Mouse (Mus musculus): ENCODE measurements around the gene Ntrk2. TPM values are rescaled to one million over a fixed set of nuclear protein-coding genes. Genes with fewer than 3 reads are reported as not detected.

Gene Ntrk2
- polyA plus RNA-seq, 1 experiment from 2014 or later = 35.8 TPM

DNA sequence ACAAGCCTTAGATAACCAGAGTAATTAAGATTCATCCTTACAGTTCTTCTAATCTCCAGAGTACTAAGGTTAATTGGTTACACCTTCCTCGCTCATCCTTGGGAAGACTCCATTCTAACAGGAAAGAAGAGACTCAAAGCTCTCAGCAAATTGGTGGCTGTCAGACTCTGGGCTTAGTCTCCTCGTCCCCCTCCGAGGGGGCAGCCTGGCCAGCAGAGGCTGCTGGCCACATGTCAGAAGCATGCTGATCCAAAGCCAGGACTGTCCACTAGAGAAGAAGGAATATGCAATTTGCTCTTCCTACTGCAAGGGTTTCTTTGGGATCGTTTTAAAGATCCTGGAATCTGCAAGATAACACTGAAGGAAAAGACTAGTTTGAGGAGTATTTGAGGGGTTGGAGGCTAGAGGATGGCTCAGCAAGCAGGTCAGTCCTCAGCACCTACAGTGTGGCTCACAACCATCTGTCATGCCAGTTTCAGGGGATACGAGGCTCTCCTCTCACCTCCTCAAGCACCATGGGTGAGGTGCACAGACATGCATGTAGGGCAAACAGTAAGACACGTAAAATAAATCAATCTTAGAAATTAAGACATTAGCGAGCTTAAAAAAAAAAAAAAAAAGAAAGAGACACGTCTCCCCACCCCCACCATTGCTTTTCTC lies 60.5 kb downstream of the Ntrk2 start:
- H3K27me3 ChIP-seq (ENCODE audit: control insufficient read depth, insufficient read depth, low read length) = no peaks in the 10 kb centered on the region
- H3K36me3 ChIP-seq (ENCODE audit: control insufficient read depth, insufficient read depth, low read length) = no peaks in the 10 kb centered on the region
- H3K4me1 ChIP-seq (ENCODE audit: control insufficient read depth, insufficient read depth, low read length) = no peaks in the 10 kb centered on the region
- no peaks in the 10 kb centered on the region for H3K9me3 ChIP-seq (ENCODE audit: control insufficient read depth, low read length)
- no peak overlapping the region for H3K9ac ChIP-seq (ENCODE audit: low read length)
- no peak overlapping the region for H3K4me3 ChIP-seq (ENCODE audit: low read depth, low read length)
- H3K27ac ChIP-seq (ENCODE audit: low read depth, low read length) = no peak overlapping the region
- ATAC-seq (ENCODE audit: low FRiP score) = no peak
- DNase-seq (ENCODE audit: low spot score, missing footprints) = no peak
- H3K4me2 ChIP-seq = no peak overlapping the region
- 87% methylated on average over 8 of the region's 8 CpGs for WGBS

DNA sequence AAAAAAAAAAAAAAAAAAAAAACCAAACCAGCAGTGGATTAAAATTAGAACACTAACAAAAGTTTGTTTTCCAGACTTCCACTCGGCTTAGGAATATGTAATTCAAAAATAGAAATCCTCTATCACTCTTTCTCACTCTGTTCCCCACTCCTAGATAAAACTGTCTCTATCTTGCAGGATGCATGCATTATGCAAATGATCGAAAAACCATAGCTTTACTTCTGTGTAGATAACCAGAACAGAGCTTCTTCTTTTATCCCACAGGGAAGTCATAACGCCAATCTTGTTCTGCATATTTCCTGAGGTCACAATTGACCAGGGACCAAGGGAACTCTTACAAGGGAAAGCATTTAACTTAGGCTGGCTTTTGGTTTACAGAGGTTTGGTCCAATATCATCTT lies 76.1 kb downstream of the Ntrk2 start:
- H3K9me3 ChIP-seq (ENCODE audit: control insufficient read depth, low read length) = no peaks in the 10 kb centered on the region
- H3K27me3 ChIP-seq (ENCODE audit: control insufficient read depth, insufficient read depth, low read length) = no peaks in the 10 kb centered on the region
- H3K4me2 ChIP-seq = no peak overlapping the region
- H3K4me1 ChIP-seq (ENCODE audit: control insufficient read depth, insufficient read depth, low read length) = no peaks in the 10 kb centered on the region
- no peaks in the 10 kb centered on the region for H3K36me3 ChIP-seq (ENCODE audit: control insufficient read depth, insufficient read depth, low read length)
- WGBS = 88% methylated on average over 3 of the region's 3 CpGs
- no peak for DNase-seq (ENCODE audit: low spot score, missing footprints)
- no peak overlapping the region for H3K9ac ChIP-seq (ENCODE audit: low read length)
- no peak overlapping the region for H3K27ac ChIP-seq (ENCODE audit: low read depth, low read length)
- no peak overlapping the region for H3K4me3 ChIP-seq (ENCODE audit: low read depth, low read length)
- no peak for ATAC-seq (ENCODE audit: low FRiP score)

DNA sequence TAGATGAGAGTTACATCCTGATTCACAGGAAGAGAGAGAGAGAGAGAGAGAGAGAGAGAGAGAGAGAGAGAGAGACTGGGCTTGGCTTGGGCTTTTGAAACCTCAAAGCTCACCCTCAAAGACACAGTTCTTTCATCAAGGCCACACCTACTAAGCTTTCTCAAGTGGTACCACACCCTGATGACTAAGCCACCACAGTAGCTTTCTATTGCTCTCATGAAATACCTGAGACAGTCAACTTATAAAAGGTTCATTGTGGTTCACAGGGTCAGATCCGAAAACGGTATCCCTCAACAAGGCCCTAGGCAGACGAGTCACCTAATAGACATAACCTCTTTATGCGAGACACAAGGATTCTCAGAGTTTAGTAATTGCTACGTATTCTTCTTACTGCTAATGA lies 76.5 kb downstream of the Ntrk2 start:
- H3K27me3 ChIP-seq (ENCODE audit: control insufficient read depth, insufficient read depth, low read length) = no peaks in the 10 kb centered on the region
- H3K4me2 ChIP-seq = no peak overlapping the region
- DNase-seq (ENCODE audit: low spot score, missing footprints) (peak; percentile 65), ATAC-seq (ENCODE audit: low FRiP score) (no peak)
- WGBS = 93% methylated on average over 5 of the region's 5 CpGs
- H3K9ac ChIP-seq (ENCODE audit: low read length) = no peak overlapping the region
- no peak overlapping the region for H3K4me3 ChIP-seq (ENCODE audit: low read depth, low read length)
- H3K27ac ChIP-seq (ENCODE audit: low read depth, low read length) = no peak overlapping the region
- H3K36me3 ChIP-seq (ENCODE audit: control insufficient read depth, insufficient read depth, low read length) = no peaks in the 10 kb centered on the region
- H3K4me1 ChIP-seq (ENCODE audit: control insufficient read depth, insufficient read depth, low read length) = no peaks in the 10 kb centered on the region
- H3K9me3 ChIP-seq (ENCODE audit: control insufficient read depth, low read length) = no peaks in the 10 kb centered on the region

DNA sequence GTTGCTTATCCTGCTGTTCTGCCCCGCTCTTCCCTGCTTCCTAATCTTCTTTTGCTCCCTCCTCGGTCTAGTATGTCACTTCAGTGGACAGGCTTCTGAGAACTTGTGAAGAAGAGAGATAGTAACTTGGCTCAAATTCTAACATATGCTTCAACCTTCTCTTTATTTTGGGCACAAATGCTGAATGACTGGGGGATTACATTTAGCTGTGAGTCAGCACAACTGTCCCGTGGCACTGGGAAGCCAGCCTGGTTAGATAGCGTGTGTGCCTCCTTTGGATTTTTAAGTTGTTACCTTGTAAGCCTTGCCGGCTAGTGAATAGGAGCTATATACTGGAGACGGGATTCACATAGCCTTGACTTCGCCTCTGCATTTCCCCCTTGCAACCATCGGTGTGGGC lies 79.7 kb downstream of the Ntrk2 start:
- ATAC-seq (ENCODE audit: low FRiP score) = no peak

DNA sequence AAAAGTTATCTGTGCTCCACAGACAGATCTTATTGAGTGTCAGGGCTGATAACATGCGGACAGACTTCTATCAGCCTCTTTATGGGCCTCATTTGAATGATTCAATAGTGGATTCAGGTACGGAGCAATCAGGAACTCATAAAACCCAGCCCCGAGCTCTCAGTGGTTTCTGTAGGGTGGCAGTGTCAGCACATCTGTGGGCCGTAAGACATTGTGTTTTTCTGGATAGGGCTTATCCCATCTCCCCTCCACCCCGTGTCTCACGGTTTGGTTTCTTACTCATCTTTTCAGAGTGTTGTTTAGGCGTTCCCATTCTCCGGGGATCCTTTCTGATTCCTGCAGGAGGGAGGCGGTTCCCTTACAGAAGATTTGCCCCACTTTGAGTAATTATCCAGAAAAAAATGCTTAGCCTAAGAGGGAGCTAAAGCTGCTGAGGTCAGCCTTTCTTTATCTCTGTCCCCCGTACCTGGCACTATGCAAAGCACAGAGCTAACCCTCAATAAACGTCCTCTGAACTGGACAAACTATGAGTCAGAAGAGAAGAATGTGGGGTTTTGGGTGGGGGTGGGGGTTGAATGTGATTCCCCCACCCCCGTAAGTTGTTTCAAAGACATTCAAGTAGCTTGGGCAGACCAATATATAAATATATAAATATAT lies 90.0 kb downstream of the Ntrk2 start:
- DNase-seq (ENCODE audit: low spot score, missing footprints) (no peak), ATAC-seq (ENCODE audit: low FRiP score) (no peak)
- H3K36me3 ChIP-seq (ENCODE audit: control insufficient read depth, insufficient read depth, low read length) = no peaks in the 10 kb centered on the region
- 77% methylated on average over 12 of the region's 12 CpGs for WGBS
- no peak overlapping the region for H3K27ac ChIP-seq (ENCODE audit: low read depth, low read length)
- no peaks in the 10 kb centered on the region for H3K9me3 ChIP-seq (ENCODE audit: control insufficient read depth, low read length)
- H3K27me3 ChIP-seq (ENCODE audit: control insufficient read depth, insufficient read depth, low read length) = no peaks in the 10 kb centered on the region
- no peak overlapping the region for H3K4me3 ChIP-seq (ENCODE audit: low read depth, low read length)
- no peak overlapping the region for H3K9ac ChIP-seq (ENCODE audit: low read length)
- no peak overlapping the region for H3K4me2 ChIP-seq
- no peaks in the 10 kb centered on the region for H3K4me1 ChIP-seq (ENCODE audit: control insufficient read depth, insufficient read depth, low read length)

More for the DNA sequence above, 79.7 kb downstream of the Ntrk2 start:
- H3K4me3 ChIP-seq (ENCODE audit: low read depth, low read length) = no peak overlapping the region
- H3K9ac ChIP-seq (ENCODE audit: low read length) = no peak overlapping the region
- H3K4me1 ChIP-seq (ENCODE audit: control insufficient read depth, insufficient read depth, low read length) = no peaks in the 10 kb centered on the region
- DNase-seq (ENCODE audit: low spot score, missing footprints) = no peak
- WGBS = 78% methylated on average over 8 of the region's 8 CpGs
- H3K27ac ChIP-seq (ENCODE audit: low read depth, low read length) = no peak overlapping the region
- no peak overlapping the region for H3K4me2 ChIP-seq
- no peaks in the 10 kb centered on the region for H3K36me3 ChIP-seq (ENCODE audit: control insufficient read depth, insufficient read depth, low read length)
- no peaks in the 10 kb centered on the region for H3K27me3 ChIP-seq (ENCODE audit: control insufficient read depth, insufficient read depth, low read length)
- H3K9me3 ChIP-seq (ENCODE audit: control insufficient read depth, low read length) = peaks cover 3% of the 10 kb centered on the region; the same call in 1 of the 2 replicates

DNA sequence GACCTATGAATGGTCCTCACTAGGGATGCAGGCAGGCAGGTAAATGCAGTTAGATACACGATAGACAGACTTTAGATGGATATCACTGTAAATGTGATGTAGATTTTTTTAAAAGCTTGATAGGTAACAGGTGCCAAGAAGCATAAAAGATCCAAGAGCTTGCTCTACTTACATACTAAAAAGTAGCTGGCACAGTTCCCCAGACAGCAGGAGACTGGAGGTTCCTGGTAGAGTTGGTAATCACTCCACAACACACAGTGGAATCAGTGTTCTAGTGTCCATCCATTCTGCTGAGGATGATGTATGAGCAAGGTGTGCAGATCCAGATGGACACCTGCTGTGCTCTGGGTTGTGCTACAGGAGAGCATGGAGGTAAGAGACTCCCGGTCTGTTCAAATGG lies 93.0 kb downstream of the Ntrk2 start:
- WGBS = 97% methylated on average over 2 of the region's 2 CpGs
- no peak for ATAC-seq (ENCODE audit: low FRiP score)

DNA sequence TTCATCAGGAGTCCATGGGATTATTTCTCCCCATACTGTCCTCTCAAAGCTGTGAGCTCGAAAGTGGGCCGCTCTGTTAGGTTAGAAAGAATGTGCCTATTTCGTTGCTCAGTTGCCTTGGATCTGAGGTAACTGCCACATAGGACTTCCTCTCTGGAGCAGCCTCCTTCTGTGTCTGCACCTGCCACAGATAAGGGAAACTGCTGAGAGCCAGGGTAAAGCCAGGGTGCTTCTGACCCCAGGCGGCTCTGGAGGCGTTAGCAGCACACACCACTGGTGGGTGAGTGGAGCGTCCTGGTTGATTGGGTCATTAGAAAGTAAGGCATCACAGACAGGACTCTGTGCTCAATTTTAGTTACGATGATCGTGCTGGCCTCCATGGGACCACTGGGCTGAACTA lies 95.9 kb downstream of the Ntrk2 start:
- Histone ChIP-seq H3K4me2 (no peak overlapping the region), H3K27me3 (ENCODE audit: control insufficient read depth, insufficient read depth, low read length) (no peaks in the 10 kb centered on the region), H3K36me3 (ENCODE audit: control insufficient read depth, insufficient read depth, low read length) (no peaks in the 10 kb centered on the region), H3K9ac (ENCODE audit: low read length) (no peak overlapping the region), H3K4me1 (ENCODE audit: control insufficient read depth, insufficient read depth, low read length) (peaks cover 16% of the 10 kb centered on the region; the same call in 1 of the 2 replicates), H3K9me3 (ENCODE audit: control insufficient read depth, low read length) (no peaks in the 10 kb centered on the region), H3K27ac (ENCODE audit: low read depth, low read length) (no peak overlapping the region), H3K4me3 (ENCODE audit: low read depth, low read length) (no peak overlapping the region)
- ATAC-seq (ENCODE audit: low FRiP score) = no peak
- 81% methylated on average over 8 of the region's 8 CpGs for WGBS
- DNase-seq (ENCODE audit: low spot score, missing footprints) = no peak

More for the DNA sequence above, 93.0 kb downstream of the Ntrk2 start:
- H3K4me1 ChIP-seq (ENCODE audit: control insufficient read depth, insufficient read depth, low read length) = peaks cover 7% of the 10 kb centered on the region; the same call in 1 of the 2 replicates
- no peaks in the 10 kb centered on the region for H3K9me3 ChIP-seq (ENCODE audit: control insufficient read depth, low read length)
- no peak for DNase-seq (ENCODE audit: low spot score, missing footprints)
- no peak overlapping the region for H3K9ac ChIP-seq (ENCODE audit: low read length)
- no peak overlapping the region for H3K4me2 ChIP-seq
- no peak overlapping the region for H3K4me3 ChIP-seq (ENCODE audit: low read depth, low read length)
- no peak overlapping the region for H3K27ac ChIP-seq (ENCODE audit: low read depth, low read length)
- no peaks in the 10 kb centered on the region for H3K27me3 ChIP-seq (ENCODE audit: control insufficient read depth, insufficient read depth, low read length)
- H3K36me3 ChIP-seq (ENCODE audit: control insufficient read depth, insufficient read depth, low read length) = no peaks in the 10 kb centered on the region

DNA sequence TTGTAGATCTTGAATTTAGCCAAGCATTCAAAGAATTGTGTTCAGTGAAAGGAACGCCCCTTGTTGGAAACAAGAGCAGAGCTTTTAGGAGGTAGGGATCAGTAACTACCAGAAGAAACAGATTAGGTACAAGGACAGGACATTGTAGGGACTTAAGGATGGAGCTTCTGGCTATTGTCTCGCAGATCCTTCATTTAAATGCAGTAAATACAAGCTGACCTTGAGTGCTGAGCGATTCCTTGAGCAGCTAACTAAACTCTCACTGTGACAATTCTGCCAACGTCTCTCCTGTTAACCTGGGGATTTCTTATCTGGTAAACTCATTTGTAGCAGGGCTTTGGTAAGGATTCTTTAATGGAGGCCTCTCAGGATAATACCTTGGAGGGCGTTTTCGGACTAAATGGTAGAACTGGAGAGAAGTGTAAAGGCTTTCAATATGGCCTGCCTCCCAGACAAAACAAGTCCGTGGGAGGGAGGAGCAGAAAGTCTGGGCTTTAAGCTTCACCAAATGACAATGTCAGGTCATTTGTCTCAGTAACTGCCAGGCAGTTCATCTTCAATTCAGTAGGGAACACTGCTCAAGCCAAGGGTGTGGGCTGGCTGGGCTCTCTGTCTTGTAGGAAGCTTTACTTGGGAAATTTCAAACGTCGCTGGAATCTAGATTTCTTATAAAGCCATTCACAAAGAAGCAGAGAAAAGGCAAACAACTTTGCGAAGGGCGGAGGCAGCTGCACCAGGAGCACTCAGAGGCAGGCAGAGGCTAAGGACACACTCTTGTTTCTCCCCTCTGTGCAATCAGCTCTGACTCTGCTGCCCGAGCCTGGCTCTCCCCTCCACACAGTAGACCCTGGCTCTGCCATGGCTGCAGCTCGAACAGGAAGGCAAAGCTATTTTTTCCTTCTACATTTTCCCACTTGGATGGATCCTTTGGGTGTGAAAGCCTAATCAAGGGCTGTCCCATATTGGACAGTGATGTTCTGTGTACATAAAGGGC lies 98.7 kb downstream of the Ntrk2 start:
- H3K27me3 ChIP-seq (ENCODE audit: control insufficient read depth, insufficient read depth, low read length) = no peaks in the 10 kb centered on the region
- H3K9ac ChIP-seq (ENCODE audit: low read length) = no peak overlapping the region
- peak; percentile 85 for DNase-seq (ENCODE audit: low spot score, missing footprints)
- H3K27ac ChIP-seq (ENCODE audit: low read depth, low read length) = no peak overlapping the region
- no peaks in the 10 kb centered on the region for H3K9me3 ChIP-seq (ENCODE audit: control insufficient read depth, low read length)
- ATAC-seq (ENCODE audit: low FRiP score) = no peak
- no peaks in the 10 kb centered on the region for H3K36me3 ChIP-seq (ENCODE audit: control insufficient read depth, insufficient read depth, low read length)
- H3K4me1 ChIP-seq (ENCODE audit: control insufficient read depth, insufficient read depth, low read length) = peaks cover 16% of the 10 kb centered on the region; the same call in 1 of the 2 replicates
- H3K4me2 ChIP-seq = no peak overlapping the region
- 36% methylated on average over 13 of the region's 13 CpGs for WGBS
- H3K4me3 ChIP-seq (ENCODE audit: low read depth, low read length) = no peak overlapping the region

DNA sequence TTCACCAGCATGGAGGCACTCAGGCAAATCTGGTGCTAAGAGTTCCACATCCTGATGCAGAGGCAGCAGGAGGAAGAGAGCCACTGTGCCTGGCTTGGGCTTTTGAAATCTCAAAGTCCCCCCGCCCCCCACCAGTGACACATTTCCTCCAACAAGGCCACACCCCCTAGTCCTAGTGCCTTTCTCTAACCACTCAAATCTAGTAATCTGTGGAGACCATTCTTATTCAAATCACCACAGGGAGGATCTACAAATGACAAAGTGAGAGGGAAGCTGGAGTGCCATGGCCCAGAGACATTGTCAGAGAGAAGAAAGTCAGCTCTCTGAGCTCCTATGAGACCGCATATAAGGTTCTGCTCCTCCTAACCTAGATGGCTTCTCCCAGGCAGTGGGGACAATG lies 105.6 kb downstream of the Ntrk2 start:
- 88% methylated on average over 2 of the region's 2 CpGs for WGBS
- H3K4me3 ChIP-seq (ENCODE audit: low read depth, low read length) = no peak overlapping the region
- H3K4me2 ChIP-seq = no peak overlapping the region
- no peak overlapping the region for H3K9ac ChIP-seq (ENCODE audit: low read length)
- H3K4me1 ChIP-seq (ENCODE audit: control insufficient read depth, insufficient read depth, low read length) = no peaks in the 10 kb centered on the region
- DNase-seq (ENCODE audit: low spot score, missing footprints) (no peak), ATAC-seq (ENCODE audit: low FRiP score) (no peak)
- no peak overlapping the region for H3K27ac ChIP-seq (ENCODE audit: low read depth, low read length)
- no peaks in the 10 kb centered on the region for H3K36me3 ChIP-seq (ENCODE audit: control insufficient read depth, insufficient read depth, low read length)
- H3K27me3 ChIP-seq (ENCODE audit: control insufficient read depth, insufficient read depth, low read length) = no peaks in the 10 kb centered on the region
- no peaks in the 10 kb centered on the region for H3K9me3 ChIP-seq (ENCODE audit: control insufficient read depth, low read length)
